Mouse (Mus musculus) erythroid progenitor cell, adult 5-6 weeks (primary cell): ENCODE measurements around the gene Nt5c1a. TPM values are rescaled to one million over a fixed set of nuclear protein-coding genes. Genes with fewer than 3 reads are reported as not detected.
"Not testable (repeated sequence)": the region's sequence is repeated elsewhere in the genome, so short reads cannot be mapped to it uniquely, and the experiment has no call there.

ENCODE experiments used
- ATAC-seq: replicated peaks from 2 replicates; pipeline ENCODE4 v1.8.0; 2016; ENCODE audit warnings: moderate number of reproducible peaks, mild to moderate bottlenecking, moderate TSS enrichment, inconsistent platforms; ENCODE audit not compliant: poor library complexity, low FRiP score, severe bottlenecking
- total RNA-seq, 2 experiments: library from RNA; stranded (forward) in 1 of 2; stranded (reverse) in 1 of 2; fragments of 150-400 nt in 1 of 2; fragments of 186-747, 209-891 nt in 1 of 2; gene quantifications; 2 replicates each; pipeline versions ENCODE4 v1.2.3 to v1.2.4; 2015 to 2017; ENCODE audit warnings: low replicate concordance in 2 of 2

Gene Nt5c1a
- total RNA-seq (2015; ENCODE audit: low replicate concordance) (not detected in 2 replicates), total RNA-seq (2017; ENCODE audit: low replicate concordance) (not detected in 2 replicates)

DNA sequence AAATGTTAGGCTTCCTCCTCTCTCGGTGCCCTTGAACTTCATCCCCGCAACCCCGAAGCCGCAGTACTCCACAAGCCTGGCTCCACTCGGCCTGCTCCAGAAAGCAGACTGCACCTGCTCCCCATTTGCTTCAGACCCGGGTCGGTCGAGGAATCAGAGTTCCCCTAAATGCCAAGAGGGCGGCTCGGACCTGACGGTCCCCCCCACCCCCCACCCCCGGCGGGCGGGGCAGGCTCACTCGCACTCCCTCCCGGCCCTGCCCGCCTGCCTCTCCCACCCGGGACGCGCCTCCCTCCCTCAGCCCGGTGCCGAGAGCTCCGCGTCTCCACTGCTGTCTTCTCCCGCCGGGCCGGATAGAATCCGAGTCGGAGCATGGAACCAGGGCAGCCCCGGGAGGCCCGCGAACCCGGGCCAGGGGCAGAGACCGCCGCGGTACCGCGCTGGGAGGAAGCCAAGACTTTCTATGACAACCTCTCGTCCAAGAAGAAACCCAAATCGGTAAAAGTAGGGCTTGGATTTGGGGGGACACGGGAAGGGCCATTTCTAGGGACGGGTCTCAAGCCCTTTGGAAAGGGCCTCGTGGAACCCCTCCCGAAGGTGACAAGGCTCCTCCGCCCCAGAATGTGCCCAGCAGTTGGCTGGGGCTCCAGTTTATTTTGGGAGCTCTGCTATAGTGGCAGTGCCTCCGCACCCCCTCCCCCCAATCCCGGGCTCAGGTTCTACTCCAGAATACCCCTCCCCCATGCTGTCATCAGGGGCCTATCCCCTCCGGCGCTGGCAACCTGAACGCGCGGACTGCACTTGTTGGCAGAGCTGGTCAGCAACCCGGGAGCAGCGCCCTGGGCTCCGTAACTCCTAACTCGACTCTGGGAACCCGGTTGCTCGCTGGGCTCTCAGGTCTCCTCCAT lies at the start of gene Nt5c1a:
Nt5c1a (plus strand) TSS at position 319 of the 908 bp plus-strand sequence.
- no peak for ATAC-seq

DNA sequence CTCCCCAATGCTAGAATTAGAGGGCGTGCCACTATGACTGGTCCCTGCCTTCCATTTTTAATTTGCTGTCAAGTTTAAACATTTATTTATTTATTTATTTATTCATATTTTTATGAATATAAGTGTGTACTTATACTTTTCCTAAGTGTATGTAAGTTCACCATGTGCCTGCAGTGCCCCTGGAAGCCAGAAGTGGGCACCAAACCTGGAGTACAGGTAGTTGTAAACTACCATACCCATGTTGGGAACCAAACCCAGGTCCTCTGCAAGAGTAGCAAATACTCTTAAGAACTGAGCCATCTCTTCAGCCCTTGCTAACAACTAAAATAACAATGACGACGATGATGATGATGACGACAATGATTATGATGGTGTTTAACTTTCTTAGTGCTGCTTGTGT lies 49.3 kb upstream of the Nt5c1a start:
- no peak for ATAC-seq

DNA sequence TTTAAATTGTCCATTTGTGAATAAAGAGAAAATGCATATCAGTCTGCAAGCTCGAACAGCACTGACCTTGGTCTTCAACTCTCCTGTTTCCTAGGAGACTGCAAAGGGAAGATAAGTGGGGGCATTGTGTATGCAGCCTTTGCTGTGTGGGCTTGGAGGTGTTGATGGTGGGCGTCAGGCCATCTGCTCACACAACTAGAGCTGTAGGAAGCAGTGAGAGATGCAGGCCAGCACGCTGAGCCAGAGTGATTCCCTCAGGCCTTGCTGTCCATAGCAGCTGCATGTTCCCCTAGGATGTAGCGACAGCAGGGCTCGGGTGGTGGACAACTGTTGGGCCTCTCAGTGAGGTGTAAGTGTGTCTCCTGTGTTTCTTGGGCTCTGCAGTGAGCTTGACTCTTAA lies 48.3 kb upstream of the Nt5c1a start:
- no peak for ATAC-seq

DNA sequence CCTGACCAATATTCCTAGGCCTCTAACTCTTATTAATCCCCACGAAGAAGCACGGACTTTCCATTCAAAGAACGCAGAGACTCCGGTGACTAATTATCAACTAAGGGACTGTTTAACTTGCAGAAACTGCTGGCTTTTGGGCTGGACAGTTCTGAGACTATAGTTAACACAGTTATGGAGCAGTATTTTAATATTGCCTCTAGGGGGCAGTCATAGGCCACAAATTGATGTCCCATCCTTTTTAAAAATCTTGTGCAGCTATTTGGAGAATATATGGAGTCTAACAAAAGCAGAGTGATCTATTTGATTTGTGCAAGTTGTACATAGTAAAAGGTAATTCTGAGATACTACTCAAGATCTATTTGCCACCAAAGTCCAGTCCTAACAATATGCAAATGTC lies 46.3 kb upstream of the Nt5c1a start:
- no peak for ATAC-seq

DNA sequence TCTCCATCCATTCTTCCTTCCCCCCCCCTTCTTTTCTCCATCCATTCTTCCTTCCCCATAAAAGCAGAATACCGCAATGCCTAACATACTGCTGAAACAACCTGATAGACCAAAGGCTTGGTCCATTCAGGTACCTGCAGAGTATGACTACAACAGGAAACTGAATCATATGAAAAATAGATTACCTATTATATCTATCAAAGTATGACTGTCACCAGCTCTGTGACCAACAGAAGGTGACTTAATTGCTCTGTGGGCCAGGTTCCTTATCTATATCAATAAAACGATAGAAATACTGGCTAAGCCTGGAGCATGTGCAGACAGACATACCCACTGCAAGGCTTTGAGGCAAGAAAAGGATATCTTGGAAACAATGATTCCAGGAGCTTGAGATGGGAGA lies 45.9 kb upstream of the Nt5c1a start:
- ATAC-seq = no peak

DNA sequence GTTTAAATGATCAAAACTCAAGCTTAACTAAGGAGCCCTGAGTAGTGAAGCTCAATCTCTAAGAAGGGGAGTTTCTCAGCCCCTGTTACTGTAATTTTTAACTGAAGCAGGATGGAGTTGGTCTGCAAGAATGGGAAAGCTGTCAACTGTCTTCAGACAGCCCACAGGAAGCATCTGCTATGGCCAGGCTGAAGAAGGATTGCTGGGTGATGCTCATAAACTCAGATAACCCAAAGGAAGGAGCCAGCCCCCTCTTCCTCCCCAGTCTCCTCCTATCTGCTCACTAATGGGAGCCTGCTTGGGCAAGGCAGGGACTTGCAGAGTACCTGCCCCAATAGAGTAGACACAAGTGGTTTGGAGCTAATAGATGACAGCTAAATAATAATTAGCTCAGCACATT lies 45.5 kb upstream of the Nt5c1a start:
- ATAC-seq = no peak

DNA sequence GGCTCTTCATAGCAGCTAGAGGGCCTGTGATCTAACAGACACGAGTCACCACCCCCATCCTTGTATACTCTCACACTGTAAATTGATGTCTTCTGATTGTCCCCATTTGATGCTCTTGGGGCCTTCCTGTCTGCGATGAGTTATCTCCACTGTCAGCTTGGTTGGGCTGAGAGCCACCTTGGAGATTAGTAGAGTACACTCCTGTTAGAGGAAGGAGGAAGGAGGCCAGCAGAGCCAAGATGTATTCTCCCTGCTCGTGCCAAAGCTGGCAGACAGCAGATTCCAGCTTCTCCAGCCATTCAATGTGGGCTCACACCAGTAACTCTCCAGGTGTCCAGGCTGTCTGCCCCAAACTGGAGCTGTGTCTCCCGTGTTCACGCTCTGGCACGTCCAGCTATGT lies 40.7 kb upstream of the Nt5c1a start:
- no peak for ATAC-seq

GRCm38 (mm10) chr4:123161251-123161650 lies 40.1 kb upstream of the Nt5c1a start:
- ATAC-seq = not testable (repeated sequence)

- ATAC-seq = no peak
Observed at GRCm38 (mm10) chr4:123162305-123162917, 38.9 kb upstream of the Nt5c1a start.

DNA sequence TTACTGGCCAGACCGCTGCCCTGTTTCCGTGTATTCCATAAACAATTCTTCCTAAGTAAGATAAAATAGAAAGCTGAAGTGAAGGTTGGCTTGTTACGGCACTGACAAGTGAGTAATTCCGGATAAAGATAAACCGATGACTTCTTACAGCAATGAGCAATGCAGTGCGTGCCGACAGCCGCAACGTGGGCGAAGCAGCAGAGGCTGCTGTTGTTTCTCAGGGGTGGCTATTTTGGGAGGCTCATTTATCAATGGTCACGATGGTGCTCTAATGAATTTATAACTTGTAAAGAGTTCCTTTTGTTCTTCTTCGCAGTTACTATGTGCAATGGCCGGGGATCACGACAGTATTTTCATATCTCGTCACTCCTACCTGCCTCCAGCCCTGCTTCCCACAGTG lies 37.1 kb upstream of the Nt5c1a start:
- no peak for ATAC-seq

DNA sequence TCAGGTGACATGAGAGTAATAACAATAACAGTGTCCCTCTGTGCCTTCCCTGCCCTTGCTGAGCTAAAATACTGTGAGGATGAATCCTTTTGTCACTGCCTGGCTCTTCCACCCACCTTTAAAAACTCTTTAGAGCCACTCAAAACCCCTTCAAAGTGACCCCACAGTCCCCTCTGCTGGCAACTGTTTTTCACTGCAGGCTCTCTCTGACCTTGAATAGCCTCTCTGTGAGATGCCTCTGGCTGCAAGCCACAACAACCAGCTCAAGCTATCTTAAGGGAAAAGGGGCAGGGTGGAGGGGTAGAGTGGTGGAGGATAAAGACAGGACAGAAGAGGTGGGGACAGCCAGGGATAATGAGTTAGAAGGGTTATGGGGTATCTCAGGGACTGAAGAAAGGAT lies 29.5 kb upstream of the Nt5c1a start:
- no peak for ATAC-seq

- no peak; the same call in 1 of the 2 replicates for ATAC-seq
Observed at GRCm38 (mm10) chr4:123182328-123183238, 18.7 kb upstream of the Nt5c1a start, which contains the start of gene Hpcal4. Gene Hpcal4 (plus strand): TSS chr4:123183227.

DNA sequence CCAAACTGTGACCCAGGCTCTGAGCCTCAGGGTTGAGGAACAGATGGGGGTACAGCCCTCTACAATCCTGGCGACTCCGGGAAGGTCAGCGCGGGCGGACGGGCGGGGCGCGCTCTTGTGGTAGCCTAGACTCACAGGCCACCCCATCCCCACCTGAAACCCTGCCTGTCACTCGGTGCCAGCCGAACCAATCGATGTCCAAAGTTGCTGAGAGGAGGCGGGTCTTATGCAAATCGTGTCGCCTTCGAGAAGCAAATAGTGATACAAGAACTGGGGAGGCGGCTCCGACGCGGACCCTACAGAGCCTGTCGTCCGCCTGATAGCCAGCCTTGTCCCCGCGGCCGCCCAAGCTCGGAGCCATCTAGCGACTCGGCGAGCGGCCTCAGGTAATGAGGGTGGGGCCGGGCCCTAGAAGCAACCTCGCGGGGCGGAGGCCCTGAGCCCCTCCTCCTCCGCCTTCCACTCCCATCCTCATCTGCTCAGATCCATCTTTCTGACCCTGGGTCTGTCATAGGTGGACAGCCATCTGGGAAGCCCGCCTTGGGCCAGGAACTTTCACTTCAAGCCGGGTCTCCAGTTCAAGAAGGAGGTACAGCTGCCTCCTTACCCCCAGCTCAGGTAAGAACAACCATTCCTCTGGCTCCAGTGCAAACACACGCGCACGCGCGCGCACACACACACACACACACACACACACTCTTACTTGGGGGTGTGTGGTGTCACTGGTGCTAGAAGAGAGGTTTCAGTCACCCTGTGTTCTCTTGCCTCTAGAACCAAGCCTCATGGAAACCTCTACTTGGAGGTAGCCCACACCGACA lies 17.9 kb upstream of the Nt5c1a start:
- ATAC-seq = no peak

GRCm38 (mm10) chr4:123184816-123185215 lies 16.5 kb upstream of the Nt5c1a start:
- no peak for ATAC-seq

DNA sequence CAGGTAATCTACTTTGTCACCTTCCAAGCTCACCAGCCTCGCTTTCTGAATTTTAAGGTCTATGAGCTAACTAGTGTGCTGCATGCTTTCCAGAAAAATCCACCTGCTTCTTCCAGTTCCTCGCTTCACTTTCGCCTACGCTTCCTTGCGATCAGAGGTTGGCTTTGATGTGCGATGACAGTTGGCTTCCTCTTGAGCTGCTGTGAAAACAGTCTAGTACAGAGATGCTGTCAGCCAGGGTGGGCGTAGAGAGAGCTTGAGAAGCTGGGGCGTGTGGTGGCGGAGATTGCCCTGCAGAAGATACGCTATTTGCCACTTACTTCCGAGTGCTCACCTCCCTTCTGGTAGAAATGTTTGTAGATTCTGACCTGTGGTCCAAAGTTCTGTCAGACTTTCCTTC lies 9.0 kb upstream of the Nt5c1a start:
- no peak for ATAC-seq

- no peak for ATAC-seq
Observed at GRCm38 (mm10) chr4:123193791-123194190, 7.5 kb upstream of the Nt5c1a start.

DNA sequence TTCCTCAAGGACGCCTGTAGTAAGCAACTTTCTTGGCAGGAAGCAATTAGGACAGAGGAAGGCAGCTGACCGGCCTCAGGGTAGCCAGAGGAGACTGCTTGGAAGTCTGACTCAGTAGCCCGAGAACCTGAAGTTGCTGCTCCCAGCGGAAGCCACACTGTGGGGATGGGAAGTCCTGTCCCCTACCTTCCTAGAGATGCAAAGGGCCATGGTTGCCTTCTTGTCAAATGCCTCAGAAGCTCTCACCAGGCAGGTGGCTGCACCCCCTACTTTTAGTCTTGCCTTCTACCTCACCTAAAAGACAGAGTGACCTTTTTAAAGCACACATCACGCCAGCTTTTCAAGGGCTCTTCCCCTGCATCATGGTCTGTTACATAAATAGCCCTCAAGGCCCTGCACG lies 4.6 kb upstream of the Nt5c1a start:
- no peak for ATAC-seq

- ATAC-seq = no peak
Observed at GRCm38 (mm10) chr4:123200771-123201185, 526 bp upstream of the Nt5c1a start.

- ATAC-seq = no peak
Observed at GRCm38 (mm10) chr4:123202094-123202420, 753 bp downstream of the Nt5c1a start.
